Mouse (Mus musculus) CD8-positive naive resting alpha-beta T cell, adult 2 months (primary cell): ENCODE data around the gene Dnaja2.

ENCODE experiments used
- DNase-seq, 2 experiments: peaks; one replicate each; pipeline ENCODE4 v3.0.0; 2022; ENCODE audit warnings: low read depth in 2 of 2, low spot score in 2 of 2

The Dnaja2 gene

DNA sequence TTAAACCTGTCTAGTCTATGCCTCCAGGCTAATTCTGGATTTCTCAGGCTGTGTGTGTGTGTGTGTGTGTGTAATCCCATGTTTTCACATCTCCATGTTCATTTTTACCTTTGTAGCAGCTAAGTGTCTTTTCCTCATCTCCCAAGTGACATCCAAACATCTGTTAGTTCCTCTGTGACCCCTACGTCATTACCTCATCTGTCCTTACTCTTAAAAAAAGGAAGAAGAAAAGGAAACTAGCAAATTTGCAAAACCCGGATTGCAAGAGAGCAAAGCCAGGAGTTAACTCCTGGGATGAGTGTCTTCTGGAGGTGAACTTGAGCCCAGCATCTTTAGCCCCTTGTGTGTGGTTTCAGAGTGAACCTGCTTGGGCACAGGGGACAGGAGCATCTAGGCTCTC, 52.8 kb downstream of the Dnaja2 start:
- DNase-seq = no peak

DNA sequence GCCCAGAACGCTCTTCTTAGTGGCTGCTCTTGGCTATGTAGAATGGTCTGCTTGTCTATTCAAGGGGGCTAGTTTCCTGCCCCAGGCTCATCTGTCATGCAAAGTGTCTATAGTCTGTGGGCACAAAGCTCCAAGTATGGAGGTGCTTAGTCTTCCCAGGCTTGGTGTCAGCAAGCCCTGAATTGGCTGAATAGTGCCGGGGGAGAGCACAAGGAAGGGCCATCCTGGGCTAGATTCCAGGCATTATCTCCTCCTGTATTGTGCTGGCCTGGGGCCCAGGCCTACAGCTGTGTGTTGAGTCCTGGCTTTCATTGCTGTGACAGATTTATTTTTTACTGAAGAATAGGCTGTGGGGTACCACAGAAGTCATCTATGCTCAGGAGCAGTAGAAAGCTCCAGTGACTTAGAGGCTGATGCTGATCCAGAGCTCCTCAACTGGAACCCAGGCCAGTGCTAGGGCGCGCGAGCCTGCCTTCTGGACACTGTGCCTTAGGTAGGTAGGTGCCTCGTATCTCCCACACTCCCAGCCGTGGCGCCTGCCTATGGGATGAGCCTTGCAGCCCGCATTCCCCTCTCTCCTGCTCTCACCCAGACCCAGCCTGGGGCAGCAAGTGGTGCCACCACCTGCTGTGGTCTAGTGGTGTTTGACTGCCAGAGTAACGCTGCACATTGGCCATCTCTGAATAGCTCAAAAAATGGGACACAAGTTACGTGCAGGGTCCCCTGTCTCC, 54.0 kb downstream of the Dnaja2 start:
- DNase-seq = no peak

GRCm38 (mm10) chr8:85500460-85500859, 54.7 kb downstream of the Dnaja2 start:
- DNase-seq = no peak

GRCm38 (mm10) chr8:85498577-85498976, 56.6 kb downstream of the Dnaja2 start:
- no peak for DNase-seq

- no peak for DNase-seq
Observed at GRCm38 (mm10) chr8:85496778-85497177, 58.4 kb downstream of the Dnaja2 start.

DNA sequence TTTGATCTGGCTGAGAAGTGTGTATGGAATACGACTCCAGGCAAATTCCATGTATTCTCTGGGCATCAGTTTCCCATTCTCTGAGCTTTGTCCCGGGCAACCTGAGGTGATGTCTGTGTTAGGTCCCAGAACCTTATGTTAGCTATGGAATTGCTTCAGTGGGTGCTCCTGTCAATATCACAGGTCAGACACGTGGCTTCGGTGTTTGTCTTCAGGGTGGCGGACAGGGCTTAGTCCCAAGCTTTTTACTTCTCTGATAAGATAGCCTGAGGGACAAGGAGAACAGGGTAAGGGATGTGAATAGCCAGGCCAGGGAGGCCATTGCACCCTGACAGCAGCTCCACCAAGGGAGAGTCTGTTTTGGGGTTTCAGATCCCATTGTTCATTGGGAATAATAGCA, 59.0 kb downstream of the Dnaja2 start:
- no peak for DNase-seq

DNA sequence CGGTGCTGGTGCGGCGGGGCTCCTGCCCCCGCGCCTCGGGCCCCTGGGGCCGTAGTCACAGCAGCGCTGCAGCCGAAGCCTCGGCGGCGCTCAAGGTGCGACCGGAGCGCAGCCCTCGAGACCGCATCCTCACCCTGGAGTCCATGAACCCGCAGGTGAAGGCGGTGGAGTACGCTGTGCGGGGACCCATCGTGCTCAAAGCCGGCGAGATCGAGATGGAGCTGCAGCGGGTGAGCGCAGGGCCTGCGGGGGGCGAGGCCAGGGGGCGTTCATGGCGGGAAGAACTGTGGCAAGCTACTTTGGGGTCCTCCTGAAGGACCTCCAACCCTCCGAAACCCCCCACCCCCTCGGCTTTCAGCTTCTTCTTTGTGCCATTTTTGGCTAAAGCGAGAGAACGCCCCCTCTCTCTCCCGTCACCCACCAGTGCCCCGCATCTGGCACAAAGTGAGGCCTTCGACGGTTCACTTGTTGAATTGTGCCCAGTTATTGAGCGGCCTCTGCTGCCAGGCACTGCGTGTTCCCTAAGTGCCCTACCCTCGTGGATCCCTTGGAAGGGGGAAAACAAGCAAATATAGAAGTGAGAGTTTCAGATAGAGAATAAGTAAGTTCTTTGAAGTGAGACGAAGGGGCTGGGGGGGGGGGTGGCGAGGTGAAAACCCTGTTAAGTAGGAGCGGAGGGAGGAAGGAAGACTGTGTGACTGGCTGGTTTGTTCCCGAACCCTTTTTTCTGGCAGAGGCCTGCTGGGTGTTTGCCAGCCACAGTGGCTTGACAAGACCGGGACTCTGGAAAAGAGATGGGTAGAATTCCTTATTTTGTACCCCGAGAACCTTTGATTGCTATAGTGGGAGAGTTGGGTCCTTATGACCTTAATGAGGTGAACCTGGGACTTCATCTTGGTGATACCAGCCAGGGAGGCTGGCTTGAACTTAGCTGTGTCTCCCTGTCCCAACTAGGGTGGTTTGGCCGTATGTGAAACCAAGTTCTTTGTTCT, 61.9 kb downstream of the Dnaja2 start:
- DNase-seq = no peak

- DNase-seq = peak; percentile 67 to 74
Observed at GRCm38 (mm10) chr8:85492125-85492875, 62.8 kb downstream of the Dnaja2 start, which contains the start of gene Gpt2. Gene Gpt2 (plus strand): TSS chr8:85492576.

DNA sequence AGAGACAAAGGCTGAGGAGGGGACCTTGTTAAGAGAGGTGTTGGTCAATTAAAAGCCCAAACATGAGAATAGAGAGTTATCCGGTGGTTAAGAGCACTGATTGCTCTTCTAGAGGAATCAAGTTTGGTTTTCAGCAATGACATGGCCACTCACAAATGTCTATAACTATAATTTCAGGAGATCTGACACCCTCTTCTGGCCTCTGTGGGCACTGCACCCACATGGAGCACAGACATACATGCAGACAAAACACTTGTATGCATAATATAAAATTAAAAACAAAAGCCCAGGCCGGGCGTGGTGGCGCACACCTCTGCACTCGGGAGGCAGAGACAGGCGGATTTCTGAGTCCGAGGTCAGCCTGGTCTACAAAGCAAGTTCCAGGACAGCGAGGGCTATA, 65.6 kb downstream of the Dnaja2 start:
- DNase-seq = no peak

- no peak for DNase-seq
Observed at GRCm38 (mm10) chr8:85488631-85489030, 66.5 kb downstream of the Dnaja2 start.

DNA sequence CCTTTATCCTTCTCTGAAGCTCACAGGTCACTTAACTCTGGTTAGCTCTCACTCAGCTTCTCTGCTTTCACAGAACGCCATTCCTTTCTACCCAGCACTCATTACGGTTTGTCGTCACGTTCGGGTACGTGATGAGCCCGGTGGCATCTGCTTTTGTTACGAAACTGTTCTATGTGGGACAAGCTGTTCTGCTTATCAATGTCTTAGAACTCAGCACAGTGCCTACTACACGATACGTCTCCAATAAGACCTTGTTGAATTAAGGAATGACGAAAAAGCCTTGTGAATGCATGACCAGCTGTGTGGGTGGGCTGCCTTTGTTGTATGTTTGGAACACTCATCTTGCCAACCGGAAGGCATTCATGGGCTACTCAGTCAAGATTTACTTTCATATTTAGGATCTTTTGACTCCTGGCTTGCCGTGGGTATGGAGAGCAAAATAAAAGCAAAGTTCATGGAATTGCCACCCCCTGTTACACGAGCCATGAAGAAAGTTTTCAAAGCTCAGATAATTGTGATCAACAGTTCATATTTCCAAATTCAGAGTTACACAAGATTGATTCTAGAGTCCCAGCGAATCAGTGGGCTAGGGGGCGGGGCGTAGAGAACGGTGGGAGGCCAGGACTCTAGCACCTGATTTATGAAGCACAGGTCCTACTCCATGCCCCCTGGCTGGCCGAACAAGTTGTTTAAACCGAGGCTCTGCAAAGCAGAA, 67.1 kb downstream of the Dnaja2 start:
- no peak for DNase-seq
